Mouse (Mus musculus) ES-E14 (cell line): ENCODE measurements around the gene Nap1l1. TPM values are rescaled to one million over a fixed set of nuclear protein-coding genes. Genes with fewer than 3 reads are reported as not detected.

Experiments used
- DNase-seq: peaks from one replicate; pipeline ENCODE4 v3.0.0-alpha.2; 2013; ENCODE audit warnings: low read depth, low spot score
- H3K27ac ChIP-seq: 2 replicates; pipeline ENCODE4 v1.5.1; 2012; ENCODE audit warnings: low read depth, mild to moderate bottlenecking, low read length, moderate library complexity, mixed read lengths; ENCODE audit not compliant: poor library complexity, insufficient read depth, severe bottlenecking
- H3K36me3 ChIP-seq: 2 replicates; pipeline ENCODE4 v1.6.1; 2012; ENCODE audit warnings: mild to moderate bottlenecking, low read length, moderate library complexity, mixed read lengths; ENCODE audit not compliant: control insufficient read depth, poor library complexity, insufficient read depth, severe bottlenecking
- H3K4me1 ChIP-seq, 2 experiments: fragments of 150-350 bp in 1 of 2; sonication (generic) in 1 of 2; 2 replicates each; pipeline ENCODE4 v1.6.1; 2012; ENCODE audit warnings: low read length in 2 of 2, mild to moderate bottlenecking in 1 of 2, mixed read lengths in 1 of 2; ENCODE audit not compliant: control insufficient read depth in 2 of 2, insufficient read depth in 2 of 2, poor library complexity in 1 of 2
- H3K4me3 ChIP-seq, 2 experiments: fragments of 150-350 bp in 1 of 2; sonication (generic) in 1 of 2; 2 replicates each; pipeline ENCODE4 v1.5.1; 2012; ENCODE audit warnings: low read length in 2 of 2, low read depth in 1 of 2, mild to moderate bottlenecking in 1 of 2, mixed read lengths in 1 of 2; ENCODE audit not compliant: insufficient read depth in 1 of 2, poor library complexity in 1 of 2, severe bottlenecking in 1 of 2
- H3K9ac ChIP-seq: 2 replicates; pipeline ENCODE4 v1.6.1; 2012; ENCODE audit warnings: low read depth, mild to moderate bottlenecking, low read length, mixed read lengths; ENCODE audit not compliant: poor library complexity, insufficient read depth, severe bottlenecking
- H3K9me3 ChIP-seq: fragments of 150-350 bp; sonication (generic); 2 replicates; pipeline ENCODE4 v1.6.1; 2012; ENCODE audit warnings: low read depth, mild to moderate bottlenecking, low read length; ENCODE audit not compliant: control insufficient read depth, insufficient read depth
- CHD2 ChIP-seq: IDR thresholded peaks from 2 replicates; pipeline ENCODE4 v1.6.1; 2014; ENCODE audit warnings: mild to moderate bottlenecking, low read depth, low read length, inconsistent platforms
- HCFC1 ChIP-seq: IDR thresholded peaks from 2 replicates; pipeline ENCODE4 v1.6.1; 2012; ENCODE audit warnings: low read length, inconsistent platforms, borderline replicate concordance; ENCODE audit not compliant: insufficient read depth
- MAFK ChIP-seq: IDR thresholded peaks from 2 replicates; pipeline ENCODE4 v1.6.1; 2014; ENCODE audit warnings: mild to moderate bottlenecking, low read depth, low read length, inconsistent platforms; ENCODE audit not compliant: insufficient read depth
- ZC3H11A ChIP-seq: IDR thresholded peaks from 2 replicates; pipeline ENCODE4 v1.6.1; 2012; ENCODE audit warnings: low read depth, mild to moderate bottlenecking, inconsistent platforms, low read length, borderline replicate concordance
- ZNF384 ChIP-seq: IDR thresholded peaks from 2 replicates; pipeline ENCODE4 v1.6.1; 2012; ENCODE audit warnings: low read depth, low read length, inconsistent platforms
- in situ Hi-C, 2 experiments: fragments of 600-800 bp; cut with MboI; formaldehyde crosslinking; loops; one replicate each; pipeline ENCODE4 v1.15.1; 2025; ENCODE audit warnings: low sequenced_read_pairs in 2 of 2, inconsistent platforms in 1 of 2; ENCODE audit not compliant: unreplicated experiment in 2 of 2
- total RNA-seq: library from RNA; depleted of rRNA; stranded (reverse); fragments of 300-350 nt; gene quantifications from 2 replicates; pipeline ENCODE4 v1.2.3, GENCODE M21; 2012

Gene Nap1l1
- total RNA-seq, 1 experiment, result 258 TPM

DNA sequence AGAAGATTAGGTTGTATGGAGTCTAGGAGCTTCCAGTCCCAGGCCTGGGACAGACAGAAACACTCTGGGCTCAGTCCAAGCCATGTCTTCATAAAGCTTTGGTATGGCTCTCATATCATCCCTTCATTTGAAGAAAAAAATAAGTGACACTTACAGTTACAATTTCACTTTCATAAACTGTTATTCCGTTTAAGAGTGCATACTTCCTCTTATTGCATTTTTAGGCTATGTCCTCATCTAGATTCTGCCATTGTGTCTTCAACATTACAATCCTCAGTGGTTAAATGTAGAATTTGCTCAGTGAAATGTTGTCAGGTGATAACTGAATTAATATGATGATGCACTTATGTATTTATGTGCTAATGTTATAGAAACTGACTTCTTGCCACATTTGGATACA is 8.2 kb upstream of the Nap1l1 start:
- Histone ChIP-seq H3K27ac (no peak overlapping the region), H3K9ac (no peak overlapping the region), H3K4me3 (no peak overlapping the region), H3K9me3 (no peaks in the 10 kb centered on the region), H3K36me3 (no peaks in the 10 kb centered on the region), H3K4me1 (no peaks in the 10 kb centered on the region)
- in situ Hi-C loops, result no loop called here
- no peak for DNase-seq
- no peak for TF ChIP-seq MAFK
- no peak for TF ChIP-seq HCFC1
- TF ChIP-seq ZC3H11A, result no peak

GRCm38 (mm10) chr10:111465409-111465808 is 7.6 kb upstream of the Nap1l1 start:
- no peak overlapping the region for H3K9ac ChIP-seq
- H3K27ac ChIP-seq, result no peak overlapping the region
- in situ Hi-C loops, result no loop called here
- TF ChIP-seq MAFK (no peak), HCFC1 (no peak), ZNF384 (no peak), ZC3H11A (no peak), CHD2 (no peak)
- H3K9me3 ChIP-seq, result no peaks in the 10 kb centered on the region
- no peaks in the 10 kb centered on the region for H3K4me1 ChIP-seq
- no peaks in the 10 kb centered on the region for H3K36me3 ChIP-seq
- DNase-seq, result no peak
- no peak overlapping the region for H3K4me3 ChIP-seq

DNA sequence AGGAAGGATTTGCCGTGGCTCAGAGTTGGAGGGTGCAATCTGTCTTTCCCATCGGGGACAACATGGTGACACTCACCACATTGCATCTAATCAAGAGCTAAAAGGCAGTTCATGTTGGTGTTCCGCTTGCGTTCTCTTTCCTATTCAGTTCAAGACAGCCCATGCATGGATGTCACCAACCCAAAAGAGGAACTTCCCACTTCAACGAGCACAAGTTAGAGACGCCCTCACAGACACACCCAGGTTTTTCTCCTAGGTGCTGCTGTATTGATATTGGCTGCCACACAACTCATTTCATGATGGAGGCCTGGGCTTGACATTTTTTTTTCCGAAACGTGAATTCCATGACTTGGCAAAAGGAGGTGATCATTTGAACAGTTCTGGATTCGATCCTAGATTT is 1.9 kb upstream of the Nap1l1 start:
- H3K4me3 ChIP-seq, result no peak overlapping the region
- no peaks in the 10 kb centered on the region for H3K9me3 ChIP-seq
- no peak for TF ChIP-seq CHD2
- TF ChIP-seq HCFC1, result no peak
- TF ChIP-seq ZNF384, result no peak
- no peak for TF ChIP-seq MAFK
- no peak for TF ChIP-seq ZC3H11A
- in situ Hi-C loops, result no loop called here
- DNase-seq, result no peak
- H3K27ac ChIP-seq, result no peak overlapping the region
- H3K36me3 ChIP-seq, result 0 out of 2 replicates have a peak, but pooled peaks cover 5% of the 10 kb centered on the region
- 0 out of 4 replicates have a peak, but pooled peaks cover 0 to 2% of the 10 kb centered on the region in 2 experiments for H3K4me1 ChIP-seq
- H3K9ac ChIP-seq, result no peak overlapping the region

- DNase-seq, result no peak
- in situ Hi-C loops, result no loop called here
- peaks cover 2 to 6% of the 10 kb centered on the region in 2 experiments; a peak in 2 of 4 replicates for H3K4me1 ChIP-seq
- H3K27ac ChIP-seq, result peak overlapping the region; percentile 84
- peak overlapping the region; percentile 98 to 100 for H3K4me3 ChIP-seq
- no peaks in the 10 kb centered on the region for H3K9me3 ChIP-seq
- peak overlapping the region; percentile 99 for H3K9ac ChIP-seq
- peaks cover 7% of the 10 kb centered on the region for H3K36me3 ChIP-seq
- TF ChIP-seq MAFK, result no peak
- TF ChIP-seq ZC3H11A, result no peak
- peak; percentile 93 for TF ChIP-seq ZNF384
- TF ChIP-seq CHD2, result no peak
- no peak for TF ChIP-seq HCFC1
These were observed 718 bp downstream of the Nap1l1 start for GRCm38 (mm10) chr10:111473511-111474371.
